Mouse (Mus musculus) MEL-GATA-1-ER (cell line): ENCODE results near the gene Borcs7.

Experiments
- DNase-seq: peaks from one replicate; pipeline ENCODE4 v3.0.0-alpha.2; 2012; ENCODE audit warnings: low read depth; ENCODE audit errors: extremely low read depth

The Borcs7 gene

DNA sequence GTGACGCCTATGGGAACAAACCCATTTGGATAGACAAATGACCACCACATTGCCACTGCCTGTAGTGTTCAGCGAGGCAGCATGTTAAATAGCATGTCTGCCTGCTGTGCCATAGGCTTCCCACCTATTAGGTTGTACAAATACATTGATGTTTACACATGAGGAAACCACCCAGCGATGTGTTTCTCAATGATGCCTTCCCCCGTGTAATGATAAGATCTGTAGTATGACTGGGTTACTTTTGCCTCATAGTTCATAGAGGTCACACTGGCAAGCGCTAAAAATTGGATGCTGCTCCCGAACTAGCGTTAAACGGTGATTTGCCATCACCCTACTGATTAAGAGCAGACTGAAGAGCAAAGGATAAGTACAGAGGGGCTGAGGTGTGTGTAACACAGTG is 27.5 kb upstream of the Borcs7 start:
- no peak for DNase-seq

- DNase-seq, result no peak
These were observed 26.9 kb upstream of the Borcs7 start for GRCm38 (mm10) chr19:46662784-46663183.

DNA sequence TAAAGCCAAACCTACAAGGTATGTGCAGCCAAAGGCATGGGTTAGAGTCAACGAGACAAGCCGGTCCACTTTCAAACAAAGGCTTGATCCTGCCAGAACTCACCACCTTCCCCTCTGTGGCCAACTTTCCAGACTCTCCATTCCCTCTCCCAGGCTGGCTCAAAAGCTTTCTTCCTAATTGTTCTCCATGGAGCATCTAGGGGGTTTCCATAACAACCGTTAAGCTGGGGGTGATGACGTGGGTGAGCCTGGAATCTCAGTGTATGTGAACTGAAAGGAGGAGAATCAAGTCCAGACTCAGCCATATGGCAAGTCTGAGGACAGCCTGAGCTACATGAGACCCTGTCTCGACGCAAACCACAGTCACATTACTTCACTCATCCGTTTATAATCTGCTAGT is 24.2 kb upstream of the Borcs7 start:
- DNase-seq, result no peak

DNA sequence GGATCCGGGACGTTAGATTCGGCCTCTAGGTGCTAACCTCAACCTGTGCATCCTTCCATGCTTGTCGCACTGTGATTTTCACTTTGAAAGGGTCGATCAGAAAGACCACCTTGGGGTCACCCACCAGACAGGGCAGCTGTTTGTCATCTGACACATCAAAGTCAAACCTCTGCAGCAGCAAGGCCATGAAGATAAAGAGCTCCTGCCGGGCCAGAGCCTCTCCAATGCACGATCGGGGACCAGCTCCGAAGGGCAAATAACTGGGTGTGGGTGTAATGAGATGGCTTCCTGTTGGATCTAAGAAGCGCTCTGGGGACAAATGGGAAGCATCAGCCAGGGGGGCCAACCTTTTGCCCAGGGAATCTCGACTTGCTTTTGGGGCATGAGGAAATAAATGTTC is 22.4 kb upstream of the Borcs7 start:
- DNase-seq, result no peak

DNA sequence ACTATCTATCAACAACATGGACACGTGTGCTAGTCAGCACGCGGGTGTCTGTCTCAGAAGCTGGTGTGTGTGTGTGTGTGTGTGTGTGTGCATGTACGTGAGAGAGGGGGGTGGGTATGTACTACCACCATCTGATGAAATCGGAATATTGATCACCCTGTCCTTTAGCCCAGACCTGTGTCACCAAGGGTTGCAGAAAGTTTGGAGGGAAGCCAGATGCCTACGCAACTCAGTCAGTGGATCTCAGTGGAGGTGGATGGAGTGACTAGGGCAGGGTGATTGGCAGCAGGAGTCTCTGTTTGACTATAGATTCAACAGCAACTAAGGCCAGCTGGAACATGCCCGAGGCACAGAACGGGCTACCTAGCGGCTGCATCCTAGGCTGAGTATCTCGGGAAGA is 21.4 kb upstream of the Borcs7 start:
- no peak for DNase-seq

- peak; percentile 85 for DNase-seq
These were observed 19.9 kb upstream of the Borcs7 start for GRCm38 (mm10) chr19:46669802-46670201.

- DNase-seq, result no peak
These were observed 19.0 kb upstream of the Borcs7 start for GRCm38 (mm10) chr19:46670691-46671090.

GRCm38 (mm10) chr19:46672766-46673418 is 16.8 kb upstream of the Borcs7 start, which contains the start of gene Cyp17a1:
Gene Cyp17a1 (minus strand): TSS chr19:46673172.
- peak; percentile 77 for DNase-seq

- no peak for DNase-seq
These were observed 14.1 kb upstream of the Borcs7 start for GRCm38 (mm10) chr19:46675641-46676040.

DNA sequence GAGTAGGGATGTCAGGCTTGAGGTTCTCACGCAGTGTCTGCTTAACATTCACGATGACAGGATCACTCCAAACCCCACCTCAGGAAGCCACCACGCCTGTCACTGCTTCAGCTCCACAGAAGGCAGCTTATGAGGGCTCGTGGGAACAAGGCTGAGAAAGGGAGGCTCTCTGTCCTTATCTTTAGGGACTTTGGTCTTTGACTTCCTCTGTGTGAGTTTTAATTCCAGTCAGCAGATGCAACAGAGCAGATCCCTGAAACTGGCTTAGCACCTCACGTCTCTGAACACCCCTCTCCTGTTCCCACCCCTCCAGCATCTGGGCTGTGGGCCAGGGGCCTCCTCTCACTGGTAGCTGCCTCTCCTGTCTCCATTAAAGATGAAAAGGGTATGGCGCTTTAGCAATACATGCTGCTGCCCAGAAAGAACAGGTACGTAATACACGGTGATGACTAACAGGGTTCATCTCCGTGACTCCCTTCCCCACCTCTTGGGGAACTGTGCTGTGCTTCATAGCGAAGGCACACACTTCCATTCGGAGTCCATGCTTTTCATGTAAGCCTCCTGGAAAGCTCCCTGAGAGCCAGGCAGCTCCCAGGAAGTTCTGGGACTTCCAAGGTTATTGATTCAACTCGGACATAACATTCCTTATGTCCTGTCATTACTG is 9.9 kb upstream of the Borcs7 start:
- no peak for DNase-seq

GRCm38 (mm10) chr19:46690387-46690786 is 681 bp downstream of the Borcs7 start:
- no peak for DNase-seq

- DNase-seq, result no peak
These were observed 1.4 kb downstream of the Borcs7 start for GRCm38 (mm10) chr19:46691078-46691477.

GRCm38 (mm10) chr19:46693146-46693545 is 3.4 kb downstream of the Borcs7 start:
- DNase-seq, result no peak

- no peak for DNase-seq
These were observed 6.8 kb downstream of the Borcs7 start for GRCm38 (mm10) chr19:46696482-46696881.

DNA sequence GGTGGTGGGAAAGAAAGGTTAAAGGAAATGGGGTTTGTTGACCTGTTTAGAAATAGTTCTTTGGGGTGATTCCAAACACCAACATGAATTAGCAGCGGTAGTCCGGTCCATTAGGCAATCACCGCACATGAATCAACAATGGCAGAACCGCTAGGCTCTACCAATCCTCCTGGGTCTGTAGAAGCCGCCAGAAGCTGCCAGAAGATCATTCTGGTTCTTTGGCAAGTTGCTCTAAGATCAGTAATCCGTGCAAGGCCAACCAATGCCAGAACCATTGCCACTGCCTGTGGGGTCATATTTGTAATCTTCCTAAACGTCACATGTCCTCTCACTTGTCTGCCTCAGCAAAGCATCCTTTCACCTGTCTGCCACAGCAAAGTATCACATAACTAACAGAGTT is 7.2 kb downstream of the Borcs7 start:
- DNase-seq, result no peak

DNA sequence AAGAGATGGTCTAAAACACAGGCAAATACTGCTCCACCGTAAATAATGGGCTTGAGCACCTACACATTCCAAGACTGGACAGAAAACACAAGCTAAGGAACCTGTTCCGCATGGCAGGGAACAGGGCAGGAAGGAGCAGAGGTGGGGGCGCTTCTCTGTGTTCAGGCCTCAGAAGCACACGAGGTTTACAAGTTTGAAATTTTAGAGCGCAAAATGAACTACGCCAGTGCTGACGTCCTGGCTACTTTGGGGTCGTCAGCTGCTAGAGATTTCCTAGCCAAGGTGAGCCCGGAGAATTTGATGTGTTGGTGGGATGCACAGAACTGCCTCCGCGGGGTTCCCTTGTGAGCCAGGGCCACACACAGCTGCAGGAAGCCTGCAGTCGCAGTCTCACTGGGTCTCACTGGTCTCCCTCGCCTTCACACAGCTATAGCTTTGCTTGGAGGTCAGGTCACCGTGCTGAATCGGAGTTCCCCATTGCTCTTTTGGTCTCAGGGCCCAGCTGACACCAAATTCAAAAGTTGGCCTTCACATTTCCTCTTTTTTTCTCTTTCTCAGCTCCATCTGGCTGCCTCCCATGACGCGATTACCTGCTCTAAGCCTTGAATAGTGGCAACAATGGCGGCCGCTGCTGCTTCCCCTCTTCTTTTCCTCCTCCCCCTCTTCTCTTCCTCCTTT is 8.3 kb downstream of the Borcs7 start:
- no peak for DNase-seq

GRCm38 (mm10) chr19:46699011-46699481 is 9.3 kb downstream of the Borcs7 start:
- DNase-seq, result no peak

DNA sequence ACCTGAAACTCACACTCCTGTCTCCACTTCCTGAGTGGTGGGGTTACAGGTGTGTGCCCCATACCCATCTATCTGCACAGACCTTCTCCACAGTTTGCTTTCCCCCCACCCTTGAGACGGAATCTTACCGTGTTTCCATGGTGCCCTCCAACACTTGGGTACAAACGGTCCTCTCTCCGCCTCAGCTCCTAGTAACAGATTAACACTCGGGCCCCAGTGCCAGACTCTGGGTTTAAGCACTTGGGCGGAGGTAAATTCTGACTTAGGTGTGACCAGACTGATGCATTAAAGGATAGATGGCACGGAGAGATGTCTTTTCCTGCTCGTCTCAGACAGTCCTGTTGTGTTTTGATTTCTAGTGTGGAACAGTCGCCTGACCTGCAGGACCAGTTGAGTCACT is 11.4 kb downstream of the Borcs7 start:
- DNase-seq, result no peak

DNA sequence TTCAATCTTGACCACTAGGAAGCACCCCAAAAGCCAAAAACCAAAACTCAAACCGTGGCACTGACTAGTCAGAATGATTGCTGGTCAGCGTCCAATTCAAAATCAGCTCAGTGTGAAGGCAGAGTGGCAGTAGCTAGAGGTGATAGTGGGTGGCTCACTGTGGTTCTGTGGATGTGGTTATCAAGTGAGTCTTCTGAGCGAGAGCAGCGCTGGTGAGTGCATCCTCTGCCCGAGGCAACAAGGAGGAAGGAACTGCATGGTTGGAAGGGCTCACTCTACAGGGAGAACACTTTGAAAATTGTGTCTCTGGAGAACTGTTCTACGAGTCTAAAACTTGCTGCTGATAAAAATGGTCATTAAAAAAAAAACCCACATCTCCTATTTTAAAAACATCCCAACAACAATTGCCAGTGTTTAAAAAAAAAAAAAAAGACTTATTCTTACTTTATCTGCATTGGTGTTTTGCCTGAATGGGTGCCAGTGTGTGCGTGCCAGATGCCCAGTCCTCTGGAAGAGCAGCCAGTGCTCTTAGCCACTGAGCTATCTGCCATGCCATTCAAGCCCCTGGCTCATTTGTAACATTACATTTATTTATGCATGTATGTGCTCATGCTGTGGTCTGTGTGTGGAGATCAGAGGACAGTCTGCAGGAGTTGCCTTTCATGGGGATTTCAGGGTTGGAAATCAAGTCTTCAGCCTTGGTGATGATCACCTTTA is 16.2 kb downstream of the Borcs7 start:
- DNase-seq, result peak; percentile 84

GRCm38 (mm10) chr19:46706540-46707295 is 17.0 kb downstream of the Borcs7 start:
- no peak for DNase-seq
